Mouse (Mus musculus) urinary bladder, postnatal 0 days (tissue): ENCODE data around the gene Ifi47. TPM values are rescaled to one million over a fixed set of nuclear protein-coding genes. Genes with fewer than 3 reads are reported as not detected.

Source experiments
- polyA plus RNA-seq: library from polyadenylated mRNA; unstranded; fragments of >200 nt; fragmentation: Nextera tagmentation; extraction: Ambion mirVana; gene quantifications from 2 replicates; pipeline ENCODE4 v1.2.1, GENCODE M21; 2015

Ifi47 gene
- polyA plus RNA-seq: 2.9 TPM in 2 replicates

GRCm38 (mm10) chr11:49076001-49076757, at the start of gene Ifi47:
Gene Ifi47, plus strand, starts transcription at chr11:49076587.

GRCm38 (mm10) chr11:49051093-49051891, 25.1 kb upstream of the Ifi47 start, which contains the start of gene 9930111J21Rik2:
Gene 9930111J21Rik2, minus strand, starts transcription at chr11:49051242.

GRCm38 (mm10) chr11:49063713-49064469, 12.5 kb upstream of the Ifi47 start, which contains the start of gene Tgtp2:
Gene Tgtp2, minus strand, starts transcription at chr11:49064206.

GRCm38 (mm10) chr11:49114774-49115173, 38.4 kb downstream of the Ifi47 start, which contains the start of gene Olfr1396:
Gene Olfr1396, minus strand, starts transcription at chr11:49114874.

GRCm38 (mm10) chr11:49141974-49142373, 65.6 kb downstream of the Ifi47 start, which contains the start of gene Olfr1395:
Gene Olfr1395, plus strand, starts transcription at chr11:49142274.

Other genes with a start within 250 kb of the Ifi47 start
- 1.2 and 3.4 TPM in 2 replicates for gene Gm12184, start 249.9 kb upstream of the Ifi47 start, polyA plus RNA-seq
- 16.1 TPM in 2 replicates for gene Irgm1, start 204.9 kb upstream of the Ifi47 start, polyA plus RNA-seq
- gene Gm5431, start 174.4 kb upstream of the Ifi47 start, polyA plus RNA-seq: 0.33 and 0.41 TPM in 2 replicates
- 4.9 and 5.6 TPM in 2 replicates for gene Psme2b, start 130.4 kb upstream of the Ifi47 start, polyA plus RNA-seq
- gene Olfr56, start 97.7 kb upstream of the Ifi47 start, polyA plus RNA-seq: 0.12 TPM in 1 of 2 replicates, not detected in the other
- 2.5 and 3.0 TPM in 2 replicates for gene 9930111J21Rik1, start 97.2 kb upstream of the Ifi47 start, polyA plus RNA-seq
- gene Gm12185, start 84.4 kb upstream of the Ifi47 start, polyA plus RNA-seq: 0.02 TPM in 1 of 2 replicates, not detected in the other
- 0.85 and 1.6 TPM in 2 replicates for gene Tgtp1, start 82.4 kb upstream of the Ifi47 start, polyA plus RNA-seq
- 2.0 TPM in 2 replicates for gene 9930111J21Rik2, start 25.3 kb upstream of the Ifi47 start, polyA plus RNA-seq
- 0.48 and 0.78 TPM in 2 replicates for gene Tgtp2, start 12.4 kb upstream of the Ifi47 start, polyA plus RNA-seq
- not detected in 2 replicates for gene Olfr1396, start 38.3 kb downstream of the Ifi47 start, polyA plus RNA-seq
- not detected in 2 replicates for gene Olfr1395, start 65.7 kb downstream of the Ifi47 start, polyA plus RNA-seq
- gene Olfr1394, start 77.8 kb downstream of the Ifi47 start, polyA plus RNA-seq: not detected in 2 replicates
- 0.57 TPM in 2 replicates for gene Btnl9, start 110.6 kb downstream of the Ifi47 start, polyA plus RNA-seq
- 15.2 and 16.7 TPM in 2 replicates for gene Zfp62, start 126.7 kb downstream of the Ifi47 start, polyA plus RNA-seq
- 47.9 and 52.0 TPM in 2 replicates for gene Mgat1, start 167.6 kb downstream of the Ifi47 start, polyA plus RNA-seq
- not detected in 2 replicates for gene Olfr1393, start 201.7 kb downstream of the Ifi47 start, polyA plus RNA-seq
- not detected in 2 replicates for gene Olfr1392, start 208.7 kb downstream of the Ifi47 start, polyA plus RNA-seq
- gene Olfr10, start 228.2 kb downstream of the Ifi47 start, polyA plus RNA-seq: not detected in 2 replicates
- not detected in 2 replicates for gene Olfr1391, start 246.2 kb downstream of the Ifi47 start, polyA plus RNA-seq